Mouse (Mus musculus): ENCODE measurements at regions not wholly inside any gene's neighbourhood (a gene's known extent, or its start where the extent isn't known, plus 50 kb on each side); places are given as distances from the start of the nearest gene placed in this dataset.

DNA sequence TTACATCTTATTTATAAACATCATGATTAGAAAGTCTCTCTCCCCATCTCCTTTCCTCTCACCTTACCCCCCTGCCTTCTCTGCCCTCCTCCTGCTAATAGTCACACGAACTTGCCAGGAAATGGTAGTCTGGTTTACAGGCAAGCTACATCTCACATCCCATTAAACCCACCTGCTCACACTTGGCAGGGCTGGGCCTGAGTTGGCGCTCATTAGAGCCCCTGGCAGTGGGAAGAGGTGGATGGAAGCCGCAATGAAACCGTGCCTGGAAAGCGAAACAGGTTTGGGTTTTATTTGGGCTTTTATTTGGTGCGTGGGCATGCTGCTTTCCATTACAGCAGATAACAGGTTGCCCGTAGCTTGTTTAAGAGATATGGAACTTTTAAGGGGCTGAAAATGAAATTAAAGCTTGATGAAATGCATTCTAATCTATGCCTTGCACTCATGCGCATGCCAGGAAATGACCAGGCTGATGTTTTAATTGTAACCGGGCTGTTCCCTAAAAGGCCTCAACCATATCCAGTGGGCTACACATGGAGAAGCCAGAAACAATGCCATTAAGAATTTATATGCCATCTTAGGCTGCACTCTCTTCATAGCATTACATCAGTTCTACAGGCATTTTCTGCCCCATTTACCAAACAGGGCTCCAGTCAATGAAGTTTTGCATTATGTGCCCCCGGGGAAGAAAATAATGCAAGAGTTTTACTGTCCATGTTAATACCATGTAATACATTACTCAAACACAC, 725.0 kb downstream of the Mecom start:
- H3K27ac ChIP-seq (ENCODE audit: insufficient read depth, low read length), result no peak overlapping the region
- TF ChIP-seq POLR2A (IDR thresholded peaks at IDR 0.05; ENCODE audit: low read depth, low read length), result no peak
- no peak for TF ChIP-seq CTCF (IDR thresholded peaks at IDR 0.05; ENCODE audit: borderline replicate concordance, insufficient read depth, low read length)
- H3K4me1 ChIP-seq (ENCODE audit: control insufficient read depth, insufficient read depth, low read length), result no peaks in the 10 kb centered on the region
- H3K4me3 ChIP-seq (ENCODE audit: insufficient read depth, low read length), result no peak overlapping the region

DNA sequence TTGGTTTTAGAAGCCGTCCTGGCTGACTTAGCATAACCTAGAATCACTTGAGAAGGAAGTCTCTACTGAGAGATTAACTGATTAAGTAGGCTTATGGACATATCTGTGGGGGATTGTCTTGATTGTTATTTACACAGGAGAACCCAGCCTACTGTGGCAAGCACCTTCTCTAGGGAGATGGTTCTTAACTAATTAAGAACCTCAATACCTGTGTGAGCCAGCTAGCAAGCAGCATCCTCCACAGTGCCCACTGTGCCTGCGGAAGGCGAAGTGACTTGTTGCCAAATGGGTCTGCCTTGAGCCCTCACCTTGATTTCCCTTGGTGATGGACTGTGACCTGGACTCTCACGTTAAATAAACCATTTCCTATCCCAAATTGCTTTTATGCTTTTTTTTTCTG, 730.8 kb downstream of the Mecom start:
- TF ChIP-seq CTCF (IDR thresholded peaks at IDR 0.05; ENCODE audit: borderline replicate concordance, insufficient read depth, low read length) (no peak), POLR2A (IDR thresholded peaks at IDR 0.05; ENCODE audit: low read depth, low read length) (no peak)
- H3K27ac ChIP-seq (ENCODE audit: insufficient read depth, low read length), result no peak overlapping the region
- H3K4me3 ChIP-seq (ENCODE audit: insufficient read depth, low read length), result no peak overlapping the region
- H3K4me1 ChIP-seq (ENCODE audit: control insufficient read depth, insufficient read depth, low read length), result no peaks in the 10 kb centered on the region; the same call in 1 of the 2 replicates

GRCm38 (mm10) chr3:29813276-29813675, 731.5 kb downstream of the Egfem1 start:
- H3K4me3 ChIP-seq (ENCODE audit: insufficient read depth, low read length), result no peak overlapping the region
- no peaks in the 10 kb centered on the region; the same call in none of the 2 replicates for H3K4me1 ChIP-seq (ENCODE audit: control insufficient read depth, insufficient read depth, low read length)
- TF ChIP-seq CTCF (IDR thresholded peaks at IDR 0.05; ENCODE audit: borderline replicate concordance, insufficient read depth, low read length) (no peak), POLR2A (IDR thresholded peaks at IDR 0.05; ENCODE audit: low read depth, low read length) (no peak)
- peak overlapping the region; percentile 30 for H3K27ac ChIP-seq (ENCODE audit: insufficient read depth, low read length)

DNA sequence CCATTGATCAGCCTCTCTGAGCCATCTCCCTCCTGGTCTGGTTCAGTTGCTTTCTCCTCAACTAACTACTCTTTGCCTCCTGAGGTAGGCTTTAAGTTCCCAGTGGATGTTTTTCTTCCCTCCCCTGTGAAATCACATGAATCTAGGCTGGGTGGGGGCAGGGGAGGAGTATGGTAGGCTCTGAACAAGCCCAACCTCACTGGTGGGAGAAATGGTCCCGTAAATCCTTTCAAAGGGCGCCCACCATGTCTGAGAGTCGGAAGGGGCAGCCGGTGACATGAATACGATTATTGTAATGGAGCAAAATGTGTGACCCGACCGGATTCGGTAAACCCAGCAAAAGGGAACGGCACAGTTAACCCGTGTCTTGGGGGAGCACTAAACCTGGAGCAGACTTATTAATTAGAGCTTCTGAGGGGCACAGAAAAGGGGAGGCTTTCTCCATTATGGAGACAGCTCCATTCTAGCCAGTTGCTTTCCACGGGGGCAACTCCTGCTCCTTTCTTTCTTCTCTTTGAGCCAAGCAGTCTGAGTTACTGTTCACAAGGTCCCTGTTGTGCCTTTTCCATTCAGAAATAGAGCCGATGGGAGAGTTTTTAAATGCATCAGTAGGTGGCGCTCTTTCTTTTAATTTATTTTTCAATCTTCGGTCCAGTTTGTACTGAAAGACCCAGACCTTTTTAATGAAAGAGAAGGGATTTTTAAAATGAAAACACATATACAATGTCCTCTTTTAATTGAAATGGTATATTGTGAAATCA, 730.8 kb downstream of the Egfem1 start:
- no peak overlapping the region for H3K4me3 ChIP-seq (ENCODE audit: insufficient read depth, low read length)
- peak overlapping the region; percentile 77 for H3K27ac ChIP-seq (ENCODE audit: insufficient read depth, low read length)
- TF ChIP-seq POLR2A (IDR thresholded peaks at IDR 0.05; ENCODE audit: low read depth, low read length) (0 out of 2 replicates have a peak, but pooled peaks have one; percentile 13), CTCF (IDR thresholded peaks at IDR 0.05; ENCODE audit: borderline replicate concordance, insufficient read depth, low read length) (no peak)
- H3K4me1 ChIP-seq (ENCODE audit: control insufficient read depth, insufficient read depth, low read length), result no peaks in the 10 kb centered on the region; the same call in none of the 2 replicates

- Histone ChIP-seq H3K4me3 (ENCODE audit: insufficient read depth, low read length) (no peak overlapping the region), H3K4me1 (ENCODE audit: control insufficient read depth, insufficient read depth, low read length) (no peaks in the 10 kb centered on the region; the same call in 1 of the 2 replicates), H3K27ac (ENCODE audit: insufficient read depth, low read length) (no peak overlapping the region)
- no peak for TF ChIP-seq POLR2A (IDR thresholded peaks at IDR 0.05; ENCODE audit: low read depth, low read length)
- TF ChIP-seq CTCF (IDR thresholded peaks at IDR 0.05; ENCODE audit: borderline replicate concordance, insufficient read depth, low read length), result no peak
Measured at GRCm38 (mm10) chr3:29806046-29806445, 724.2 kb downstream of the Egfem1 start.

DNA sequence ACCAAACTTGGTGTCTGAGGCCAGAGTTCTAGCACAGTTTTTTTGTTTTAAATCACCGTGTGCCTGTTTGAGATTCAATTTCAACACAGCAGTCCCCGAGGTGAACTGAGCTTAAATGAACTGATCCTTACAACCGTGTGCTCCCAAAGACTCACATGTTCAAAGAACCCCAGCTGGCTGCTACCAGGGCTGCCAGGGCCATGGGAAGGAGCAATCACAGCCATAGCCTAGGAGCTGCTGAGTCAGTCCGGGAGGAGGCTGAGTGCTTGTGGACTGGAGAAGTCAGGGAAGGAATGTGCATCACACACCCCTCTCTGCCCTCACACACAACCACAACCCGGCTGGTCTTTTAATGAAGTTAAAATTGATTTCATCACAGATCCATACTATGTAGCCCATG, 721.6 kb downstream of the Egfem1 start:
- no peaks in the 10 kb centered on the region for H3K4me1 ChIP-seq (ENCODE audit: control insufficient read depth, insufficient read depth, low read length)
- peak overlapping the region; percentile 58 for H3K27ac ChIP-seq (ENCODE audit: insufficient read depth, low read length)
- TF ChIP-seq POLR2A (IDR thresholded peaks at IDR 0.05; ENCODE audit: low read depth, low read length), result no peak
- no peak for TF ChIP-seq CTCF (IDR thresholded peaks at IDR 0.05; ENCODE audit: borderline replicate concordance, insufficient read depth, low read length)
- no peak overlapping the region for H3K4me3 ChIP-seq (ENCODE audit: insufficient read depth, low read length)

DNA sequence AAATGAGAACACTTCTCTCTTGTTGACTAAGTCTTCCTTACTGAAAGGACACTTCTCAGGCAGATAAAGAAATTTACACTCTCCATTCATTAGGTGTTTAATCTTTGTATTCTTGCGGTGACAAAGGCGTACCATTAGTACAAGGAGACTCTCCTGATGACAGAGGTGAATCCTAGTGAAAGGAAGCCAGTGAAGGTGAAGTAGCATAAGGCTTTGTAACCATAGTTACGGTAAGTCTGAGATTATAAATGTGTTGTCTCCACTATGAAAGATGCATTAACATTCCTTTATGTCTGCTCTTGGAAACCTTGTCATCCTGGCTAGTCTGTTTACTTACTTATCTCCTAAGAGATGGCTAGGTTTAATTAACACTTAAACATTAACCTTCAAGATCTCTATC, 719.3 kb downstream of the Egfem1 start:
- TF ChIP-seq CTCF (IDR thresholded peaks at IDR 0.05; ENCODE audit: borderline replicate concordance, insufficient read depth, low read length), result no peak
- no peak for TF ChIP-seq POLR2A (IDR thresholded peaks at IDR 0.05; ENCODE audit: low read depth, low read length)
- no peaks in the 10 kb centered on the region for H3K4me1 ChIP-seq (ENCODE audit: control insufficient read depth, insufficient read depth, low read length)

DNA sequence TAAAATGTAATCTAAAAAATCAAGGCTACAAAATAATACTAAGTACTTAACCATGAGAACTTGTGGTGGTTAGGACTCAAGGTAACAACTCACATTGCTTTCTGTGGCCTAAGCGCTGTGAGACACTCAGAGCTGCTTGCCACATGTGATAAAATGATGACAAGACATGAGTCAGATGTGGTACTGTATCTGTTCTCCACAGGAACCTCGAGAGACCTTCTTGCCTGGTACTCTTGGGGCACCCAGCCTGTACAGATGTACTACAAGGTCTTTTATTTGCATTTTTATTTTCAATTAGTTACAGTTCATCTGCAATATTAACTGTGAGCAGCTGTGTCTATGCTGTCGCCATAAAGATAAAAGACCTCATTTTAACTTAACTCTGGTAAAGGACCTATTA, 692.5 kb downstream of the Egfem1 start:
- Histone ChIP-seq H3K4me3 (ENCODE audit: insufficient read depth, low read length) (no peak overlapping the region), H3K4me1 (ENCODE audit: control insufficient read depth, insufficient read depth, low read length) (no peaks in the 10 kb centered on the region), H3K27ac (ENCODE audit: insufficient read depth, low read length) (no peak overlapping the region)
- TF ChIP-seq CTCF (IDR thresholded peaks at IDR 0.05; ENCODE audit: borderline replicate concordance, insufficient read depth, low read length) (no peak), POLR2A (IDR thresholded peaks at IDR 0.05; ENCODE audit: low read depth, low read length) (no peak)

More for the DNA sequence above, 719.3 kb downstream of the Egfem1 start:
- H3K27ac ChIP-seq (ENCODE audit: insufficient read depth, low read length), result no peak overlapping the region
- H3K4me3 ChIP-seq (ENCODE audit: insufficient read depth, low read length), result no peak overlapping the region

GRCm38 (mm10) chr3:29771194-29771593, 689.4 kb downstream of the Egfem1 start:
- H3K27ac ChIP-seq (ENCODE audit: insufficient read depth, low read length), result no peak overlapping the region
- TF ChIP-seq POLR2A (IDR thresholded peaks at IDR 0.05; ENCODE audit: low read depth, low read length) (no peak), CTCF (IDR thresholded peaks at IDR 0.05; ENCODE audit: borderline replicate concordance, insufficient read depth, low read length) (no peak)
- no peak overlapping the region for H3K4me3 ChIP-seq (ENCODE audit: insufficient read depth, low read length)
- H3K4me1 ChIP-seq (ENCODE audit: control insufficient read depth, insufficient read depth, low read length), result no peaks in the 10 kb centered on the region

DNA sequence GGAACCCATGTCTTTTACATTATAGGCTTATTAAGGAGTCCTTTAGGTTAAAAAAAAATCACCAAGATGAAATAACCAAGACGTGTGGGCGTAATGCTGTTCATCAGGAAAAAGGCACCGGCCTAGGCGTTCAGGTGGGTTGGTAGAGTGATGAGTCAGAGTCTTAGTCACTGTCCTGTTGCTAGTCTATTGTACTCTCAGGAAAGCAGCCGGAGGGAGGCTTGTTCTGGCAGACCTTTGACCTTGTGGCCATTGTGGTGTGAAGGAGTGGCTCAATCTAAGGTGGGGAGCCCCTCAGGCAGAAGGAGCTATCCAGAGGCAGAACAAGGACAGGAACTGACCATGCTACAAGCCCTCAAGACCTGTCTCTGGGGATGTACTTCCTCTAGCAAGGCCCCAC, 686.8 kb downstream of the Egfem1 start:
- H3K4me3 ChIP-seq (ENCODE audit: insufficient read depth, low read length), result no peak overlapping the region
- no peaks in the 10 kb centered on the region for H3K4me1 ChIP-seq (ENCODE audit: control insufficient read depth, insufficient read depth, low read length)
- H3K27ac ChIP-seq (ENCODE audit: insufficient read depth, low read length), result no peak overlapping the region
- TF ChIP-seq CTCF (IDR thresholded peaks at IDR 0.05; ENCODE audit: borderline replicate concordance, insufficient read depth, low read length) (no peak), POLR2A (IDR thresholded peaks at IDR 0.05; ENCODE audit: low read depth, low read length) (no peak)

All from embryonic fibroblast, embryonic 13.5 days (primary cell).